Mouse (Mus musculus) MEL (cell line): ENCODE measurements around the gene Esrra. TPM values are rescaled to one million over a fixed set of nuclear protein-coding genes. Genes with fewer than 3 reads are reported as not detected.

Experiments used
- DNase-seq: peaks from one replicate; pipeline ENCODE4 v3.0.0; 2011; ENCODE audit warnings: low read depth, low spot score
- H3K27ac ChIP-seq: 2 replicates; pipeline ENCODE4 v1.5.1; 2012; ENCODE audit warnings: low read depth, mild to moderate bottlenecking, control low read depth, low read length, moderate library complexity; ENCODE audit not compliant: control insufficient read depth
- H3K27me3 ChIP-seq, 2 experiments: fragments of 150-350 bp in 1 of 2; sonication (generic) in 1 of 2; 2 replicates each; pipeline ENCODE4 v1.6.1; 2012; ENCODE audit warnings: low read length in 2 of 2, mild to moderate bottlenecking in 2 of 2, improper control_type of control experiment in 1 of 2, moderate library complexity in 1 of 2; ENCODE audit not compliant: insufficient read depth in 2 of 2, control insufficient read depth in 1 of 2
- H3K36me3 ChIP-seq, 2 experiments: 2 replicates each; pipeline ENCODE4 v1.6.1; 2012 to 2014; ENCODE audit warnings: low read length in 2 of 2, improper control_type of control experiment in 1 of 2, inconsistent platforms in 1 of 2, mild to moderate bottlenecking in 1 of 2; ENCODE audit not compliant: insufficient read depth in 2 of 2, control insufficient read depth in 1 of 2
- H3K4me1 ChIP-seq, 2 experiments: fragments of 150-350 bp in 1 of 2; sonication (generic) in 1 of 2; 2 replicates each; pipeline ENCODE4 v1.6.1; 2012; ENCODE audit warnings: low read length in 2 of 2, improper control_type of control experiment in 1 of 2, mild to moderate bottlenecking in 1 of 2; ENCODE audit not compliant: insufficient read depth in 2 of 2, control insufficient read depth in 1 of 2
- H3K4me3 ChIP-seq, 2 experiments: fragments of 150-350 bp in 1 of 2; sonication (generic) in 1 of 2; 2 replicates each; pipeline ENCODE4 v1.5.1; 2012; ENCODE audit warnings: low read depth in 2 of 2, low read length in 2 of 2, mild to moderate bottlenecking in 2 of 2, moderate library complexity in 2 of 2, control low read depth in 1 of 2, improper control_type of control experiment in 1 of 2; ENCODE audit not compliant: control insufficient read depth in 1 of 2, insufficient read depth in 1 of 2
- H3K79me2 ChIP-seq: 2 replicates; pipeline ENCODE4 v1.6.1; 2012; ENCODE audit warnings: mild to moderate bottlenecking, low read length, moderate library complexity; ENCODE audit not compliant: control insufficient read depth, poor library complexity, insufficient read depth
- H3K9ac ChIP-seq: 2 replicates; pipeline ENCODE4 v1.6.1; 2012; ENCODE audit warnings: low read depth, mild to moderate bottlenecking, control low read depth, low read length, moderate library complexity; ENCODE audit not compliant: control insufficient read depth, poor library complexity, severe bottlenecking
- H3K9me3 ChIP-seq: fragments of 150-350 bp; sonication (generic); replicated peaks from 2 replicates; pipeline ENCODE4 v1.6.1; 2012; ENCODE audit warnings: mild to moderate bottlenecking, low read length, improper control_type of control experiment, moderate library complexity; ENCODE audit not compliant: insufficient read depth
- BHLHE40 ChIP-seq: IDR thresholded peaks from 2 replicates; pipeline ENCODE4 v1.6.1; 2012; ENCODE audit warnings: low read depth, mild to moderate bottlenecking, inconsistent platforms, low read length, improper control_type of control experiment, borderline replicate concordance
- CHD1 ChIP-seq: IDR thresholded peaks from 2 replicates; pipeline ENCODE4 v1.6.1; 2012; ENCODE audit warnings: low read depth, mild to moderate bottlenecking, inconsistent platforms, low read length, improper control_type of control experiment
- CHD2 ChIP-seq: IDR thresholded peaks from 2 replicates; pipeline ENCODE4 v1.6.1; 2011; ENCODE audit warnings: low read length, improper control_type of control experiment
- CTCF ChIP-seq, 3 experiments: IDR thresholded peaks in 2 of 3; conservative IDR thresholded peaks in 1 of 3; 2 replicates each; pipeline ENCODE4 v1.5.1; 2011 to 2012; ENCODE audit warnings: low read length in 3 of 3, low read depth in 2 of 3, mild to moderate bottlenecking in 2 of 3, improper control_type of control experiment in 1 of 3, inconsistent platforms in 1 of 3, mixed read lengths in 1 of 3, moderate library complexity in 1 of 3; ENCODE audit not compliant: control insufficient read depth in 1 of 3, insufficient read depth in 1 of 3, poor library complexity in 1 of 3, severe bottlenecking in 1 of 3
- E2F4 ChIP-seq: IDR thresholded peaks from 2 replicates; pipeline ENCODE4 v1.6.1; 2011; ENCODE audit warnings: low read depth, low read length, improper control_type of control experiment, borderline replicate concordance
- EP300 ChIP-seq, 2 experiments: IDR thresholded peaks; 2 replicates each; pipeline ENCODE4 v1.6.1; 2011; ENCODE audit warnings: improper control_type of control experiment in 2 of 2, low read length in 2 of 2, low read depth in 1 of 2, mild to moderate bottlenecking in 1 of 2
- ETS1 ChIP-seq: IDR thresholded peaks from 2 replicates; pipeline ENCODE4 v1.6.1; 2012; ENCODE audit warnings: low read depth, mild to moderate bottlenecking, inconsistent platforms, low read length, improper control_type of control experiment, moderate library complexity
- GABPA ChIP-seq: IDR thresholded peaks from 2 replicates; pipeline ENCODE4 v1.6.1; 2012; ENCODE audit warnings: low read depth, mild to moderate bottlenecking, inconsistent platforms, low read length, improper control_type of control experiment, moderate library complexity
- GATA1 ChIP-seq: IDR thresholded peaks from 2 replicates; pipeline ENCODE4 v1.6.1; 2011; ENCODE audit warnings: low read depth, low read length, improper control_type of control experiment
- HCFC1 ChIP-seq: IDR thresholded peaks from 2 replicates; pipeline ENCODE4 v1.6.1; 2012; ENCODE audit warnings: low read depth, mild to moderate bottlenecking, inconsistent platforms, low read length, improper control_type of control experiment, moderate library complexity
- JUND ChIP-seq: IDR thresholded peaks from 2 replicates; pipeline ENCODE4 v1.6.1; 2011; ENCODE audit warnings: low read depth, mild to moderate bottlenecking, improper control_type of control experiment, low read length
- KAT2A ChIP-seq: conservative IDR thresholded peaks from 2 replicates; pipeline ENCODE4 v1.6.1; 2012; ENCODE audit warnings: low read depth, low read length, improper control_type of control experiment, inconsistent platforms
- MAFK ChIP-seq: IDR thresholded peaks from 2 replicates; pipeline ENCODE4 v1.6.1; 2011; ENCODE audit warnings: low read depth, mild to moderate bottlenecking, low read length, improper control_type of control experiment, borderline replicate concordance
- MAX ChIP-seq: IDR thresholded peaks from 2 replicates; pipeline ENCODE4 v1.6.1; 2011; ENCODE audit warnings: low read length, improper control_type of control experiment
- MEF2A ChIP-seq: IDR thresholded peaks from 2 replicates; pipeline ENCODE4 v1.6.1; 2014; ENCODE audit warnings: low read depth, mild to moderate bottlenecking, inconsistent platforms, low read length, improper control_type of control experiment; ENCODE audit not compliant: poor library complexity, insufficient replicate concordance, severe bottlenecking; ENCODE audit errors: extremely low read depth
- MXI1 ChIP-seq: IDR thresholded peaks from 2 replicates; pipeline ENCODE4 v1.6.1; 2011; ENCODE audit warnings: mild to moderate bottlenecking, low read depth, low read length, improper control_type of control experiment
- MYB ChIP-seq: IDR thresholded peaks from 2 replicates; pipeline ENCODE4 v1.6.1; 2011; ENCODE audit warnings: mild to moderate bottlenecking, low read depth, low read length, improper control_type of control experiment
- MYC ChIP-seq: IDR thresholded peaks from 2 replicates; pipeline ENCODE4 v1.6.1; 2011; ENCODE audit warnings: low read depth, mild to moderate bottlenecking, low read length, improper control_type of control experiment, moderate library complexity
- NELFE ChIP-seq: IDR thresholded peaks from 2 replicates; pipeline ENCODE4 v1.6.1; 2011; ENCODE audit warnings: low read depth, low read length, improper control_type of control experiment
- NRF1 ChIP-seq: IDR thresholded peaks from 2 replicates; pipeline ENCODE4 v1.6.1; 2014; ENCODE audit warnings: low read depth, mild to moderate bottlenecking, inconsistent platforms, low read length, improper control_type of control experiment, moderate library complexity; ENCODE audit not compliant: poor library complexity, insufficient read depth, severe bottlenecking
- POLR2A ChIP-seq, 2 experiments: IDR thresholded peaks; 2 replicates each; pipeline ENCODE4 v1.6.1; 2011 to 2012; ENCODE audit warnings: low read length in 2 of 2, mild to moderate bottlenecking in 2 of 2, control low read depth in 1 of 2, improper control_type of control experiment in 1 of 2, low read depth in 1 of 2, moderate library complexity in 1 of 2; ENCODE audit not compliant: control insufficient read depth in 1 of 2, insufficient read depth in 1 of 2, poor library complexity in 1 of 2
- POLR2AphosphoS2 ChIP-seq: IDR thresholded peaks from 2 replicates; pipeline ENCODE4 v1.6.1; 2011; ENCODE audit warnings: low read length, improper control_type of control experiment
- POLR2AphosphoS5 ChIP-seq: IDR thresholded peaks from 2 replicates; pipeline ENCODE4 v1.6.1; 2012; ENCODE audit warnings: low read depth, borderline replicate concordance, mild to moderate bottlenecking, inconsistent platforms, low read length, moderate library complexity, mixed read lengths
- RAD21 ChIP-seq: IDR thresholded peaks from 2 replicates; pipeline ENCODE4 v1.6.1; 2011; ENCODE audit warnings: mild to moderate bottlenecking, low read depth, low read length, improper control_type of control experiment
- RCOR1 ChIP-seq: IDR thresholded peaks from 2 replicates; pipeline ENCODE4 v1.6.1; 2012; ENCODE audit warnings: low read depth, mild to moderate bottlenecking, inconsistent platforms, low read length, improper control_type of control experiment
- SIN3A ChIP-seq: IDR thresholded peaks from 2 replicates; pipeline ENCODE4 v1.6.1; 2012; ENCODE audit warnings: low read length, improper control_type of control experiment, inconsistent platforms
- SMC3 ChIP-seq: IDR thresholded peaks from 2 replicates; pipeline ENCODE4 v1.6.1; 2011; ENCODE audit warnings: low read depth, low read length, improper control_type of control experiment
- TAL1 ChIP-seq: IDR thresholded peaks from 2 replicates; pipeline ENCODE4 v1.6.1; 2012; ENCODE audit warnings: mild to moderate bottlenecking, inconsistent platforms, low read length, moderate library complexity, mixed read lengths
- TBP ChIP-seq: IDR thresholded peaks from 2 replicates; pipeline ENCODE4 v1.8.0; 2011; ENCODE audit warnings: low read depth, low read length, improper control_type of control experiment
- UBTF ChIP-seq: IDR thresholded peaks from 2 replicates; pipeline ENCODE4 v1.6.1; 2012; ENCODE audit warnings: low read depth, mild to moderate bottlenecking, inconsistent platforms, low read length, improper control_type of control experiment, moderate library complexity, borderline replicate concordance; ENCODE audit not compliant: insufficient read depth
- USF1 ChIP-seq: IDR thresholded peaks from 2 replicates; pipeline ENCODE4 v1.6.1; 2014; ENCODE audit warnings: low read depth, mild to moderate bottlenecking, inconsistent platforms, low read length, improper control_type of control experiment, moderate library complexity
- USF2 ChIP-seq, 2 experiments: IDR thresholded peaks; 2 replicates each; pipeline ENCODE4 v1.6.1; 2011 to 2012; ENCODE audit warnings: improper control_type of control experiment in 2 of 2, low read length in 2 of 2, borderline replicate concordance in 1 of 2, inconsistent platforms in 1 of 2, low read depth in 1 of 2, mild to moderate bottlenecking in 1 of 2; ENCODE audit not compliant: insufficient read depth in 1 of 2
- ZC3H11A ChIP-seq: IDR thresholded peaks from 2 replicates; pipeline ENCODE4 v1.6.1; 2012; ENCODE audit warnings: low read depth, mild to moderate bottlenecking, inconsistent platforms, low read length, improper control_type of control experiment
- ZKSCAN1 ChIP-seq: IDR thresholded peaks from 2 replicates; pipeline ENCODE4 v1.6.1; 2012; ENCODE audit warnings: low read depth, mild to moderate bottlenecking, inconsistent platforms, low read length, improper control_type of control experiment, moderate library complexity
- ZMIZ1 ChIP-seq: IDR thresholded peaks from 2 replicates; pipeline ENCODE4 v1.6.1; 2012; ENCODE audit warnings: low read depth, mild to moderate bottlenecking, inconsistent platforms, low read length, improper control_type of control experiment, moderate library complexity
- ZNF384 ChIP-seq: IDR thresholded peaks from 2 replicates; pipeline ENCODE4 v1.6.1; 2012; ENCODE audit warnings: low read depth, mild to moderate bottlenecking, inconsistent platforms, low read length, improper control_type of control experiment
- polyA plus RNA-seq, 2 experiments: library from polyadenylated mRNA; stranded (reverse) in 1 of 2; unstranded in 1 of 2; fragments of >175 nt in 1 of 2; fragments of >200 nt in 1 of 2; gene quantifications; 2 replicates each; pipeline versions ENCODE4 v1.2.1 to v1.2.4; 2012; ENCODE audit warnings: low replicate concordance in 2 of 2, low read depth in 1 of 2; ENCODE audit not compliant: insufficient read length in 2 of 2, insufficient read depth in 1 of 2, missing spikeins in 1 of 2
- total RNA-seq: library from RNA; depleted of rRNA; stranded (reverse); fragments of 300-350 nt; gene quantifications from 2 replicates; pipeline ENCODE4 v1.2.3, GENCODE M21; 2012

The Esrra gene
- total and polyA plus RNA-seq, 3 experiments: 32.5 to 40.9 TPM; not detected in 1

- Histone ChIP-seq H3K27me3 (no peaks in the 10 kb centered on the region), H3K9ac (peak overlapping the region; percentile 88), H3K9me3 (no peaks in the 10 kb centered on the region), H3K36me3 (peaks cover 0 to 15% of the 10 kb centered on the region in 2 experiments; a peak in 3 of 4 replicates), H3K4me1 (peaks cover 3 to 20% of the 10 kb centered on the region in 2 experiments), H3K79me2 (peaks cover 8% of the 10 kb centered on the region), H3K27ac (peak overlapping the region; percentile 96), H3K4me3 (peak overlapping the region; percentile 88 to 90)
- peak; percentile 95 for DNase-seq
- TF ChIP-seq CTCF (IDR thresholded peaks at IDR 0.05 in 2 of 3, conservative IDR thresholded peaks at IDR 0.05 in 1 of 3; ENCODE audit: control insufficient read depth in 1 of 3, insufficient read depth in 1 of 3, low read depth in 2 of 3, low read length in 3 of 3, poor library complexity in 1 of 3, severe bottlenecking in 1 of 3) (no peak), ZKSCAN1 (no peak), MEF2A (no peak), USF1 (peak; percentile 29; the same call in 1 of the 2 replicates), ZMIZ1 (peak; percentile 98), GATA1 (no peak), NELFE (peak; percentile 97), BHLHE40 (no peak), MAFK (no peak), SMC3 (no peak), ZNF384 (no peak), JUND (no peak), MYC (peak; percentile 99), RCOR1 (peak; percentile 80), TAL1 (no peak), USF2 (IDR thresholded peaks at IDR 0.05; ENCODE audit: borderline replicate concordance in 1 of 2, insufficient read depth in 1 of 2, low read depth in 1 of 2, low read length in 2 of 2) (no peak), POLR2AphosphoS5 (peak; percentile 84; the same call in 1 of the 2 replicates), HCFC1 (peak; percentile 73), E2F4 (no peak), KAT2A (no peak; the same call in 1 of the 2 replicates), POLR2AphosphoS2 (peak; percentile 97), MAX (peak; percentile 98), GABPA (no peak), RAD21 (no peak), EP300 (IDR thresholded peaks at IDR 0.05; ENCODE audit: low read depth in 1 of 2, low read length in 2 of 2) (0 out of 4 replicates have a peak, but pooled peaks of 1 of the 2 experiments have one; percentile 28), ZC3H11A (no peak), ETS1 (peak; percentile 29; the same call in 1 of the 2 replicates), SIN3A (peak; percentile 82), CHD2 (no peak), MYB (no peak), MXI1 (peak; percentile 86), TBP (peak; percentile 97), NRF1 (peak; percentile 90), UBTF (no peak), POLR2A (IDR thresholded peaks at IDR 0.05; ENCODE audit: control insufficient read depth in 1 of 2, insufficient read depth in 1 of 2, low read depth in 1 of 2, low read length in 2 of 2, poor library complexity in 1 of 2) (peak; percentile 70 to 99), CHD1 (no peak)
These were observed 27.7 kb downstream of the Esrra start for GRCm38 (mm10) chr19:6893731-6894451.
